Mouse (Mus musculus) thymus, adult 2 months (tissue): ENCODE measurements at regions not wholly inside any gene's neighbourhood (a gene's known extent, or its start where the extent isn't known, plus 50 kb on each side); places are given as distances from the start of the nearest gene placed in this dataset.

Source experiments
- DNase-seq: peaks from one replicate; pipeline ENCODE4 v3.0.0; 2021
- H3K27ac ChIP-seq: fragments of 200-500 bp; 2 replicates; pipeline ENCODE4 v1.5.1; 2012; ENCODE audit warnings: low read length, control low read depth; ENCODE audit not compliant: control insufficient read depth, insufficient read depth
- H3K27me3 ChIP-seq: fragments of 200-500 bp; 2 replicates; pipeline ENCODE4 v1.6.1; 2012; ENCODE audit warnings: mild to moderate bottlenecking, low read length, moderate library complexity, mixed read lengths; ENCODE audit not compliant: control insufficient read depth, insufficient read depth
- H3K36me3 ChIP-seq: fragments of 200-500 bp; 2 replicates; pipeline ENCODE4 v1.6.1; 2012; ENCODE audit warnings: mild to moderate bottlenecking, low read length, moderate library complexity; ENCODE audit not compliant: control insufficient read depth, insufficient read depth
- H3K4me1 ChIP-seq: fragments of 200-500 bp; replicated peaks from 2 replicates; pipeline ENCODE4 v1.6.1; 2012; ENCODE audit warnings: low read length; ENCODE audit not compliant: control insufficient read depth, insufficient read depth
- H3K4me3 ChIP-seq: fragments of 200-500 bp; 2 replicates; pipeline ENCODE4 v1.5.1; 2012; ENCODE audit warnings: mild to moderate bottlenecking, low read length, control low read depth, moderate library complexity; ENCODE audit not compliant: control insufficient read depth, insufficient read depth
- CTCF ChIP-seq: fragments of 200-500 bp; IDR thresholded peaks from 2 replicates; pipeline ENCODE4 v1.5.1; 2012; ENCODE audit warnings: mild to moderate bottlenecking, control low read depth, low read length, moderate library complexity, borderline replicate concordance; ENCODE audit not compliant: control insufficient read depth, poor library complexity, insufficient read depth; ENCODE audit errors: extremely low read depth
- POLR2A ChIP-seq: fragments of 200-500 bp; IDR thresholded peaks from 2 replicates; pipeline ENCODE4 v1.6.1; 2012; ENCODE audit warnings: mild to moderate bottlenecking, low read length, control low read depth, moderate library complexity; ENCODE audit not compliant: control insufficient read depth, poor library complexity, insufficient read depth; ENCODE audit errors: extremely low read depth
- WGBS: fragments of 180-500 bp; shearing (Covaris S2); methylation state at CpG from one replicate; pipeline ENCODE4 v1.1.7; 2018; 5-methylcytosine and 5-hydroxymethylcytosine counted together

GRCm38 (mm10) chr4:154746323-154747005 is 78.8 kb upstream of the Actrt2 start:
- TF ChIP-seq POLR2A: no peak
- no peak for TF ChIP-seq CTCF
- WGBS: 90% methylated on average over 16 of the region's 16 CpGs
- H3K36me3 ChIP-seq: no peaks in the 10 kb centered on the region
- DNase-seq: no peak
- H3K27ac ChIP-seq: no peak overlapping the region
- H3K4me3 ChIP-seq: no peak overlapping the region
- H3K4me1 ChIP-seq: no peaks in the 10 kb centered on the region
- H3K27me3 ChIP-seq: no peaks in the 10 kb centered on the region

DNA sequence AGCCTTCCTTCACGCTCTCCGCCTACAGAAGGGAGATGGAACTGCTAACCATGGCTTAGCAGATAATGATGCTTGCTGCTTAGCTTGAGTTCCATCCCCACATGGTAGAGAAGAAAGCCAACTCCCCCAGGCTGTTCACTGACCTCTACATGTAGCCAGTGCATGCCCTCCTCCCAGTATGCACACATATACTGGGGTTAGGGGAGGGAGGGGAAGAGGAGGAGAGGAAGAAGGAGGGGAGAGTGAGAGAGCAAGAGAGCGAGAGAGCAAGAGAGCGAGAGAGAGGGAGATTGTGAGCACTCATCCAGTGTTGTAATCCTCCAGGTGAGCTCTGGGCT is 79.3 kb upstream of the Actrt2 start:
- no peak for TF ChIP-seq CTCF
- no peak for TF ChIP-seq POLR2A
- WGBS: 81% methylated on average over 4 of the region's 4 CpGs
- H3K36me3 ChIP-seq: no peaks in the 10 kb centered on the region
- H3K27ac ChIP-seq: no peak overlapping the region
- no peak for DNase-seq
- no peak overlapping the region for H3K4me3 ChIP-seq
- H3K4me1 ChIP-seq: no peaks in the 10 kb centered on the region
- no peaks in the 10 kb centered on the region for H3K27me3 ChIP-seq

GRCm38 (mm10) chr4:154749160-154749559 is 81.5 kb upstream of the Actrt2 start:
- 49% methylated on average over 9 of the region's 9 CpGs for WGBS

GRCm38 (mm10) chr4:154749996-154750395 is 82.3 kb upstream of the Actrt2 start:
- WGBS: 83% methylated on average over 2 of the region's 2 CpGs
- Histone ChIP-seq H3K4me1 (no peaks in the 10 kb centered on the region), H3K36me3 (no peaks in the 10 kb centered on the region), H3K27me3 (no peaks in the 10 kb centered on the region), H3K4me3 (no peak overlapping the region), H3K27ac (no peak overlapping the region)
- TF ChIP-seq CTCF: no peak
- TF ChIP-seq POLR2A: no peak
- no peak for DNase-seq

More at GRCm38 (mm10) chr4:154749160-154749559, 81.5 kb upstream of the Actrt2 start:
- no peaks in the 10 kb centered on the region for H3K4me1 ChIP-seq
- H3K27ac ChIP-seq: no peak overlapping the region
- H3K27me3 ChIP-seq: no peaks in the 10 kb centered on the region
- H3K36me3 ChIP-seq: no peaks in the 10 kb centered on the region
- DNase-seq: peak; percentile 28
- no peak overlapping the region for H3K4me3 ChIP-seq
- TF ChIP-seq POLR2A: no peak
- peak; percentile 83 for TF ChIP-seq CTCF

DNA sequence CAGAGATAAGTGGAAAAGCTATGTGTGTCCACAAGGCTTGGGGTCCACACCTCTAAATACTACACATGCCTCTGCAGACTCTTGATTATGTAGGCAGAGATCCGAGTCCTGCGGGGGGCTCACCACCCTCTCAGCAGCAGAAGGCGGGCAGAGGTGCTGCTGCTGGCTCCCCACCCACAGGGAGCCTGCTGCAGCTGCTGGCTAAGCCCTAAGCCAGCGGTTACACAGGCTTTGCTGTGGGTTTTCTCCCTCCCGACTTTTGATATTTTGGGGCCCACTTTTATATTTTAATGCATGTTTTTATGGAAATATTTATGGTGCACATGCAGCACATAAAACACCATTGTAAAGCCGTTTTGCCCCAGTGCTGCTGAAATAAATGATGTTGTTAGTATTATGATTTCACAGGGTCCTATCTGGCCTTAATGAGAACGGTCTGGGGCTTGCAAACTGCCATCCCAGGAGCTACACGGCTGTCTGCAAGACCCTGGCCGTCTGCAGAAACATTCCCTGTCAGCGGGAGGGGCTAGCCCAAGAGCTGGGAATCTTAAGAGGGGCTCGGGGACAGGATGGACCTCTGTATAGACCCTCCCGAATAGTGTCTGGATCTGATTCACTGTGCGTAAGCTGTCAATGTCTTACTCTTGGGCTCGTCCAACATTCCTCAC is 82.9 kb upstream of the Actrt2 start:
- DNase-seq: no peak
- Histone ChIP-seq H3K27ac (no peak overlapping the region), H3K4me1 (no peaks in the 10 kb centered on the region), H3K36me3 (no peaks in the 10 kb centered on the region), H3K27me3 (no peaks in the 10 kb centered on the region), H3K4me3 (no peak overlapping the region)
- no peak for TF ChIP-seq CTCF
- TF ChIP-seq POLR2A: no peak
- WGBS: 80% methylated on average over 14 of the region's 14 CpGs

DNA sequence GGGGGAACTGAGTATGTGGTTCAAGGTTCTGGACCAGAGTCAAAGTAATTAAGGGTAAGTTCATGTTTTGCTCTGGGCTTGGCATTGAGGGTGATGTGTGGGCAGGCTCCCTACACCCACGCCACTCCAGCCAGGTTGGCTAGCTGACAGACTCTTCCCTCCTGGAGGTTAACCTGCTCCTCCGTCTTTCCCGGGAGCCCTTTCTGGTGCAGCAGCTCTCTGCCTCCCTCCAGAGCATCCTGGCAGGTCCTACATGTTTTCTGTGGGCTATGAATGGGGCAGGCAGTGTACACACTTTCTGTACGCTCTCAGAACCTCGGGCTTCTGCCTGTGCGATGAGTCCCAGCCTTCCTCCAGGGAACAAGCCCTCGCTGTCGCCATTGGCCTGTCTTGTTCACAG is 82.8 kb upstream of the Ttc34 start:
- Histone ChIP-seq H3K4me3 (no peak overlapping the region), H3K27ac (no peak overlapping the region), H3K27me3 (no peaks in the 10 kb centered on the region), H3K4me1 (no peaks in the 10 kb centered on the region), H3K36me3 (no peaks in the 10 kb centered on the region)
- no peak for DNase-seq
- no peak for TF ChIP-seq CTCF
- TF ChIP-seq POLR2A: no peak
- WGBS: 83% methylated on average over 8 of the region's 8 CpGs
